Mouse (Mus musculus) fibroblast of lung, adult 2 months (primary cell): Measurements from ENCODE around the gene Mxd4.
A peak's percentile ranks its signal among the peaks of the same experiment; 100 is the strongest.

Experiments
- DNase-seq: peaks from one replicate; pipeline ENCODE4 v3.0.0-alpha.2; 2011; ENCODE audit warnings: low read depth

The Mxd4 gene

DNA sequence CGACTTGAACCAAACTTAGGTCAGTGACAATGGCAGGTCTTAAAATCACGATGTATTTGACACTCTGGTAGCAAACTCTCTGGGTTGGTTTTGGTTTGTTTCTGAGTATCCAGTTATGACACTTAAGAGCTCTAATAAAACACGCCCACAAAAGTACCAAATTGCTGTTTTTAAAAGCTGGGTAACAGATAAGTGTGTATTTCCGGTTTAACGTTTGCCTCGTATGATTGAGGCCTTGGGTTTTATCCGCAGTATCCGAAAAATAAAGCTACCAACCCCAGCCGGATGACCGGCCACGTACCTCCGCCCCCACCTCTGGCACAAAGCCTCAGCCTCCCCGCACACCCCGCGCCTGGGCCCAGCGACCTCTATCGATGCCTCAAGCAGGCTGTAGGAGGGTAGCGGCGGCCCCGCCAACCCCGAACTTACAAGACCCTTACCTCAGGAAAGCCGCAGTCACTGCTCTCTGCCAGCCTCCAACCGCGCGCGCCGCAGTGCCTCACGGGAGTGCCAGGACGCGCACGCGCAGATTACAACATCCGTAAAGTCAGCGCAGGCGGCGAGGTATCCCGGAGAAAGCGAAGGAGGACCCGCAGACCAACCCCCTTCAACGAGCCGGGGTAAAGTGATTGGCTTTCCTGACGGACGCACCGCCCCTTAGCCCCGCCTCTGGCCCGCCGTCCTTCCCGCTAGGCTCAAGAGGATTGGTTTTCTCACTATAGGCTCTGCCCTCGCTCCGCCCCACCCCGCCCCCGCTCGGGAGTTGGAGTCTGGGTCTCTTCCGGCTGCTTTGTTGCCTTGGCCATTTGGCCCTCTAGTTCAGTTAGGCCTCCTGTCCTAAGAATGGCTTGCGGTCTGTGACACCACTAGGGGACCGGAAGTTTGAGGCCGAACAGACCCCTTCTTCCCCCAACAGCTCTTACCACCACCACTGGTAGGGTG lies 18.3 kb downstream of the Mxd4 start, which contains the start of the genes Poln and Haus3:
Gene Poln (minus strand): TSS at position 499 of the 942 bp plus-strand sequence.
Gene Haus3 (minus strand): TSS at position 578 of the 942 bp plus-strand sequence.
- DNase-seq, result peak; percentile 96

DNA sequence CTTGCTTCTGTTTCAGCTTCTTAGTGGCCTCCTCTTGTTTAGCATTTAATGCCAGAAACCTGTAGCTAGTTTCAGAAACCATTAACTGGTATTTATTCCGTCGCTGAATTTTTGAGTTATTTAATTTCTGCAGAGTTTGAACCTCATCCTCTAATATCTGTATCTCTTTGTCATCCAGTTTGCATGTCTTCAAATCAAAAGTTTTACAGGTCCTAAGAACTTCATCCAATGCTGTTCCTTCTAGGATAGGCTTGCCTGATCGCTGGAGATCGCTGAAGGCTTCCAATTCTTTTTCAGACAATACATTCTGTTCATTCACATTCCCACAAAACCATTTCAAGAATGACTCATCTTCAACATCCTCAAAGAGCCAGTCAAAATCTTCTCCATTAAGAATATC lies 19.7 kb downstream of the Mxd4 start:
- no peak for DNase-seq

DNA sequence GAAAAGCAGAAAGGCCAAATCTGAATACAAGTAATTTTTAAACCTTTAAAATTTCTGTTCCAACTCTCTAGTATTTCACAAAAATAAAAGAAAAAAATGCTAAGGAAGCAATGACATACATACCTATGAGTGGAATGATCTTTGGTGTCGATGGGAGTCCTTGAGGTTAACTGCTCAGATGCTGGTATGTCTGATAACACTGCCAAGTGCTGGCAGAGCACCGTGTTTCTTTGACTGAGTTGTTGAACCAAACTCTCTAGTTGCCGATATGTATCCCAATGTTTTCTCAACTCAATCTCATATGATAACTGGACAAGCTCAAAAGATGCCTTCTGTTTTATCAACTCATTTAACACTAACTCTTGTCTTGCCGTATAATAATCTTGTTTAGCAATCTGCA lies 21.7 kb downstream of the Mxd4 start:
- no peak for DNase-seq

DNA sequence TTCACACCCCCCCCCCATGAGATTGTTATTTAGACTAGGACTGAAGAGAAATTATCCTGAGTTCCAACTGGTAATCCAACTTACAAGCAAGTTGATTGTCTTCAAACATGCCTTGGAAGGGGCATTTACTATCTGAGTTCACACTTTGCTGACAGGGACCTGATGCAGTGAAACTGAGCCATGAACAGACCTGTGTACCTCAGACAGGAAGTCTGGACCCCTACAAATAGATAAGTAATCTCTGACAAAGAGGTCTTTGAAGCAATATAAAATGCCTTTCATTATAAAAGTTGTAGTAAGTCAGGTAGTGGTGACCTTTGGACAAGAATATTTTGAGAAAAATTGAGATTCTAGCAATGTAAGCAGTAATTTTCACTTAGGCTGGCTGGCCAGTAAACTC lies 39.0 kb downstream of the Mxd4 start:
- DNase-seq, result no peak

DNA sequence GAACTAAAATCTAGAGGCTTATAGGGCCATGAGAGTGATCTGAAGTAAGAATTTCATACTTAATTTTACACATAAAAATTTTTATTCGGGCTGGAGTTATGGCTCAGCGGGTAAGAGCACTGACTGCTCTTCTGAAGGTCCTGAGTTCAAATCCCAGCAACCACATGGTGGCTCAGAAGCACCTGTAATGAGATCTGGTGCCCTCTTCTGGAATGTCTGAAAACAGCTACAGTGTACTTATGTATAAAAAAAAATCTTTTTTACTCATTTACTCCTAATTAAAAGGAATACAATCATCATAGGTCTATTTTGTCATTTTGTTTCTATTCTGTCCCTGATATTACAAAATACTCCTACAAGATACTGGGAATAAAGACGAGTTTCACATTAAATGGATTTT lies 40.0 kb downstream of the Mxd4 start:
- no peak for DNase-seq

DNA sequence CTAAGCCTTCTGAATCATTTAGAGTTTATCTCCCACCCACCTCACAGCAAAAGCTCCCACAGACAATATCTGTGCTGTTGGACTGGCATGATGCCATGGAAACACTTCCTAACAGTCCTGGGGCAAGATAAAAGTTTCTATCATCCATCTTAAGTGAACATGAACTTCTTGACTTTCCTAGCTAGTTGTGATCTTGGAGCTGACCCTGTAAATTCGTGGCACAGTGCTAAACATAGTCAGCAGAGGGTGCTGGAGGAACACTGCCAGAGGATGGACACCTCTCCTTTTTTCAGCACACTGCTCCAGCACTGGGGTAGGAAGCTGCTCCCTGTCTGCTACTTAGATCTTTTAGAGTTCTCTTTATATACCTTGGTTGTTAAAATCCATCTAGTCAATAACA lies 47.8 kb downstream of the Mxd4 start:
- DNase-seq, result peak; percentile 26

DNA sequence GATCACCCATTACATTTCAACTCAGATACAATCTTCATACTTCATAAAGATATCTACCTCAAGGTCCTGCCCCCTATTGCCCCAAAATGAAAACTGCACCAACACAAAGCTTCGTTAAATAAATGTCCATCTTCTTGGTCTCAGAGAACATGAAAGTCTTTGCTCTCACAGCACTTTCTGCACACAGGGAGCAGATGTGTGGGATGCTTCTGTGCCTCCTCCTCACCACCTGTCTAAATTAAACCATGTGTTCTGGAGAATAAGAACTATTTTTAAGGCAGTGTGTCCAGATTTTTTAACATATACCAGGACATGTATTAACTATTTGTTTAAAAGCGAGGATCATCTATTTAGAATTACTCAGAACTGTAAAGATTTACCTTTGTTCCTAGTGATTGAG lies 54.8 kb downstream of the Mxd4 start:
- DNase-seq, result no peak

DNA sequence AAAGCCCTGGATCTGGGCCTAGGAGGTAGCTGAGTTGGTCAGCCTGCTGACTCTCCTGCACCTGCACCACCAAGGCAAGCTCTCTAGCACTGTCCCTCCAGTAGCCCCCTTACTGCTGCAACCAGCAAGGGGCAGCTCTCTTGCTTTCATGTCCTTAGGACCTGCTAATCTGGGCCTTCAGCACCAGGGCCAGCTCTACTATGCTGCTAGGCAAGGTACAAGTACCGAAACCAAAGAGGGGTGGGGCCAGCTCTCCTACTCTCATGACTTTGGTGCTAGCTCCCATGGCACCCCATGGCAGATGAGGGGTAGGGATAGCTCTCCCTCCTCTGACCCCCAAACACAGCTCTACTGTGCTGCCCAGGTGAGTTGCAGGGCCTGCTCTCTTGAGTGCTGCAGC lies 63.4 kb downstream of the Mxd4 start:
- DNase-seq, result no peak
